Mouse (Mus musculus) urinary bladder, postnatal 25 days (tissue): Measurements from ENCODE around the gene Vdac2.

ENCODE experiments used
- DNase-seq: peaks from one replicate; pipeline ENCODE4 v3.0.0; 2022; ENCODE audit warnings: low spot score

The Vdac2 gene

GRCm38 (mm10) chr14:21851996-21852791 is 27.2 kb downstream of the Vdac2 start:
- no peak for DNase-seq

GRCm38 (mm10) chr14:21853456-21854109 is 28.5 kb downstream of the Vdac2 start:
- peak; percentile 54 for DNase-seq

GRCm38 (mm10) chr14:21854271-21854670 is 29.2 kb downstream of the Vdac2 start:
- no peak for DNase-seq

GRCm38 (mm10) chr14:21855961-21856360 is 30.9 kb downstream of the Vdac2 start:
- no peak for DNase-seq

- DNase-seq, result no peak
Measured at GRCm38 (mm10) chr14:21856886-21857285, 31.8 kb downstream of the Vdac2 start.

GRCm38 (mm10) chr14:21866291-21866690 is 41.3 kb downstream of the Vdac2 start:
- DNase-seq, result no peak

- no peak for DNase-seq
Measured at GRCm38 (mm10) chr14:21866816-21867215, 41.8 kb downstream of the Vdac2 start.

- DNase-seq, result no peak
Measured at GRCm38 (mm10) chr14:21890430-21890829, 65.4 kb downstream of the Vdac2 start.

- DNase-seq, result no peak
Measured at GRCm38 (mm10) chr14:21891581-21892340, 66.7 kb downstream of the Vdac2 start.

- DNase-seq, result no peak
Measured at GRCm38 (mm10) chr14:21892341-21892659, 67.3 kb downstream of the Vdac2 start.
